Mouse (Mus musculus): ENCODE measurements at regions not wholly inside any gene's neighbourhood (a gene's known extent, or its start where the extent isn't known, plus 50 kb on each side); places are given as distances from the start of the nearest gene placed in this dataset.

- DNase-seq (ENCODE audit: extremely low spot score in 1 of 2, low spot score in 1 of 2) = peak in 1 of 2 experiments; percentile 2
These were observed 223.9 kb upstream of the Adgrb3 start for GRCm38 (mm10) chr1:26053415-26053814.

GRCm38 (mm10) chr1:26047804-26048203, 218.3 kb upstream of the Adgrb3 start:
- no peak for DNase-seq (ENCODE audit: extremely low spot score in 1 of 2, low spot score in 1 of 2)

Data from frontal cortex, adult 2 months (tissue).